Mouse (Mus musculus) cerebellum, adult 11 months (tissue): Measurements from ENCODE around the gene Syngap1.
"Not testable (repeated sequence)": the region's sequence is repeated elsewhere in the genome, so short reads cannot be mapped to it uniquely, and the experiment has no call there.

Experiments used
- DNase-seq: peaks from one replicate; pipeline ENCODE4 v3.0.0; 2022

The Syngap1 gene

GRCm38 (mm10) chr17:26956895-26957294 is 15.8 kb downstream of the Syngap1 start:
- DNase-seq: no peak

GRCm38 (mm10) chr17:26957872-26958271 is 16.8 kb downstream of the Syngap1 start:
- no peak for DNase-seq

- no peak for DNase-seq
These were observed 17.8 kb downstream of the Syngap1 start for GRCm38 (mm10) chr17:26958880-26959279.

DNA sequence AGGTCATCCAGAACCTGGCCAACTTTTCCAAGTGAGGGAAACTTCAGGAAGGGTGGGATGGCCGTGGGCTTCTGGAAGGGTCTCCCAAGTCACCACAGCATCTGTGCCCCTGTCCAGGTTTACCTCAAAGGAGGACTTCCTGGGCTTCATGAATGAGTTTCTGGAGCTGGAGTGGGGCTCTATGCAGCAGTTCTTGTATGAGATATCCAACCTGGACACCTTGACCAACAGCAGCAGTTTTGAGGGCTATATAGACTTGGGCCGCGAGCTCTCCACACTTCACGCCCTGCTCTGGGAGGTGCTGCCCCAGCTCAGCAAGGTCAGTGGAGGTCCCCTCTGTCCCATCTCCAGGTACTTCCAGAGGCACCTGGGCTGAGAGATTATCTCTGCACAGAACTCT is 18.8 kb downstream of the Syngap1 start:
- DNase-seq: no peak

- no peak for DNase-seq
These were observed 20.7 kb downstream of the Syngap1 start for GRCm38 (mm10) chr17:26961572-26962240.

GRCm38 (mm10) chr17:26966993-26967392 is 25.9 kb downstream of the Syngap1 start:
- no peak for DNase-seq

DNA sequence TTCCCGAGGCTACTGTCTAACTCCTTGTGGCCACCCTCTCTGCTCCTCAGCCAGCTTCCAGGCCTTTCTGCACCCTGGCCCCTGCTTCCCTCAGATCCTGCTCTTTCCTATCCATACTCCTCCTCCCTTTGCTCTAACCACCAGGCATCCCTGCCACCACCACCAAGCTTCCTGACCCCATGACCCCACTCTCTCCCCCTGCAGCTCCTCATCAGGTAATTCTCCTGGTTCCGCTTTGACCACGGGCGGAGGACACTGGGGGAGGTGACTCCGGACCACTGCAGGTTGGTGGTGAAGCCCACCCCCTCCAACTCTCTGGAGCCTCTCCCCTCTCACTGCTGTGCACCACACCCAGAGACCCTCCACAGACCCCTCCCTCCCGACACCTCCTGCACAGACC is 26.4 kb downstream of the Syngap1 start:
- no peak for DNase-seq

GRCm38 (mm10) chr17:26968200-26968611 is 27.2 kb downstream of the Syngap1 start:
- DNase-seq: no peak

GRCm38 (mm10) chr17:26969257-26969656 is 28.2 kb downstream of the Syngap1 start:
- DNase-seq: no peak

DNA sequence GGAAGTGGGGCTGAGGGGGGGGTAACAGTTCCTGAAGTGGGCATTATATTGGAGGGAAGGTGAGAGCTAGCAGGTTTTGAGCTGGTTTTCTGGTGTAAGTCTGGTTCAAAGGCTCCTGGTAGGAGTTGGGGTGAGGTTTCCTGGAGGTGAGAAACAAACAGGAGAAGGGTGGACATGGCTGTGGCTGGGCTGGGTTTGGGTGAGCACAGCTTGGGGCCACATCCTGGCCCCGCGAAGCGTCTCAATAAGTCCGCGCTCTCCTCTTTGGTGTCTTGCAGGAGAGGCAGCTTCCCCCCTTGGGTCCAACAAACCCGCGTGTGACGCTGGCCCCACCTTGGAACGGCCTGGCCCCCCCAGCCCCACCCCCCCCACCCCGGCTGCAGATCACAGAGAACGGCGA is 29.2 kb downstream of the Syngap1 start:
- DNase-seq: no peak

DNA sequence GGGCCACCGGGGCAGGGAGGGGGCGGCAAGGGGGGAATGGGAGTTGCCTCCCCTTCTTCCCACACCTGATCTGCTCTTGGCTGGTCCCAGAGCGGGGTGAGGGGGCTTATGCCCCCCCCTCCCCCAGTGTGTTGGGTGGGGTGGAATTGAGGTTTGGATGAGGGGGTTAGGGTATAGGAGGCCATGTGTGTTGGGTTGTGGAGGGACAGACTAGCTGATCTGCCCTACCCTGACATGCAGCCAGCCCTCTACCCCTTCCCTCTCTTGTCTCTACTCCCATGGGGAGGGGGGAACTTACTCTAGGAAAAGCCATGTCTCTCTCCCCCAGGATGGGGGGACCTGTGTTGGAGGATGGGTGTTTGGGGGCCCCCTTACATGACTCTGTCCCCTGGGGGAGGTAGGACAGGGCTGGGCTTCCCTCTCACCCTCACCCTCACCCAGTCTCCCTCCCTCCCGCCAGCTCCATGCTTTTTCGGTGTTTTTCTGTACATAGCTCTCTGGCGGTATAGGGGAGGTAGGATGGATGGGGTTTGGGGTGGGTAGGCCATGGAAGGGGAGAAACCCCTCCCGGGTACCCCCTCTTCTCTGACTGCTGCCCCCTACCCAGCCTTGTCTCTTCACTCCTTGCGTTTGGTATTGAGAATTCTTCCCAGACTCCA is 30.3 kb downstream of the Syngap1 start:
- no peak for DNase-seq

- DNase-seq: no peak
These were observed 31.1 kb downstream of the Syngap1 start for GRCm38 (mm10) chr17:26972107-26972506.

GRCm38 (mm10) chr17:26972703-26973574 is 31.9 kb downstream of the Syngap1 start, which contains the start of gene Zbtb9:
Gene Zbtb9 (plus strand): TSS chr17:26973167.
- peak; percentile 93 for DNase-seq

DNA sequence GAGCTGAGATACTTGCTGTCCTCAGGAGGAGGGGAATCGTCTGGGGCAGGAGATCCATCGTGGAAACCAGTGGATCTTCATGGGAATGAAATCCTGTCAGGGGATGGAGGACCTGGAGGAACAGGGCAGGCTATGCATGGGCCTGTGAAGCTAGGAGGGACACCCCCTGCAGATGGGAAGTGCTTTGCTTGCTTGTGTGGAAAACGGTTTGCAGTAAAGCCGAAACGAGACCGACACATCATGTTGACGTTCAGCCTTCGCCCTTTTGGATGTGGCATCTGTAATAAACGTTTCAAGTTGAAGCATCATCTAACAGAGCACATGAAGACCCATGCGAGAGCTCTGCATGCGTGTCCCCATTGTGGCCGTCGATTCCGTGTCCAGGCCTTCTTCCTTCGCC is 33.5 kb downstream of the Syngap1 start:
- DNase-seq: no peak

DNA sequence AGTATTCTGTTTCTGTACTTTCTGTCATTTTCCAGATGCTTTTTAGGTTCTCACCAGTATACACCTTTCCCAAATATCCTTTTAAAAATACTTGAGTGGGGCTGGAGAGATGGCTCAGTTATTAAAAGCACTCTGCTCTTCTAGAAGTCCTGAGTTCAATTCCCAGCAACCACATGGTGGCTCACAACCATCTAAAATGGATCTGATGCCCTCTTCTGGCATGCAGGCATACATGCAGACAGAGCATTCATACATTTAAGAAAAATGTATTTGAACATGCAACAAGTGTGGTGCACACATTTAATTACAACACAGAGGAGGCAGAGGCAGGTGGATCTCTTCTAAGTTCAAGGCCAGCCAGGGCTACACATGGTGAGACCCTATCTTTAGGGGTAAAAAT is 34.4 kb downstream of the Syngap1 start:
- no peak for DNase-seq

DNA sequence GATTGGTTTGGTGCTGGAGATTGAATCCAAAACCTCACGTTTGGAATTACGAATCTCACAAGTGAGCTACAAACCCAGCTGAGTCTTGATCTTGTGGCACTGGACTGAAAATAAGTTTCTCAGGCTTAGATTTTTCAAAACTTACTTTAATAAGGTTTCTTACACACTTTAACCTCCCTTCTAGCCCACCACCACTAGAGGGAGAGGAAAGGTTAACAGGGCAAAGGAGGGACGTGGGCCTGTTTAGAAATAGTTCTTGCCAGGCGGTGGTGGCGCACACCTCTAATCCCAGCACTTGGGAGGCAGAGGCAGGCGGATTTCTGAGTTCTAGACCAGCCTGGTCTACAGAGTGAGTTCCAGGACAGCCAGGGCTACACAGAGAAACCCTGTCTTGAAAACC is 36.3 kb downstream of the Syngap1 start:
- DNase-seq: not testable (repeated sequence)

DNA sequence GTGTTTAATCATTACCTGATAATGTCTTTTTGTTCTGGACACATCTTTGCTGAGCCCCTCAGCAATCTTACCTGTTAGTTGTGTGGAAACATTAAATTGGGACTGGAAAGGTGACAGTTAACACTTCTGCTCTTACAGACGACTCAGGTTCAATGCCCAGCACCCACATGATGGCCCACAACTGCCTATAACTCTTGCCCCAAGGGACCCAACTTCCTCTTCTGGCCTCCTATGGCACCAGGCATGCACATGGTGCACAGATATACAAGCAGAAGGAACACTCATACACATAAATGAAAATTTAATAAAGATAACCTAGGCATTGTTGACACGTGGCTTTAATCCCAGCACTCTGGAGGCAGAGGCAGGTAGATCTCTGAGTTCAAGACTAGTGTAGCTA is 38.4 kb downstream of the Syngap1 start:
- DNase-seq: no peak

- no peak for DNase-seq
These were observed 40.0 kb downstream of the Syngap1 start for GRCm38 (mm10) chr17:26981050-26981449.

- DNase-seq: no peak
These were observed 42.3 kb downstream of the Syngap1 start for GRCm38 (mm10) chr17:26983382-26983781.

DNA sequence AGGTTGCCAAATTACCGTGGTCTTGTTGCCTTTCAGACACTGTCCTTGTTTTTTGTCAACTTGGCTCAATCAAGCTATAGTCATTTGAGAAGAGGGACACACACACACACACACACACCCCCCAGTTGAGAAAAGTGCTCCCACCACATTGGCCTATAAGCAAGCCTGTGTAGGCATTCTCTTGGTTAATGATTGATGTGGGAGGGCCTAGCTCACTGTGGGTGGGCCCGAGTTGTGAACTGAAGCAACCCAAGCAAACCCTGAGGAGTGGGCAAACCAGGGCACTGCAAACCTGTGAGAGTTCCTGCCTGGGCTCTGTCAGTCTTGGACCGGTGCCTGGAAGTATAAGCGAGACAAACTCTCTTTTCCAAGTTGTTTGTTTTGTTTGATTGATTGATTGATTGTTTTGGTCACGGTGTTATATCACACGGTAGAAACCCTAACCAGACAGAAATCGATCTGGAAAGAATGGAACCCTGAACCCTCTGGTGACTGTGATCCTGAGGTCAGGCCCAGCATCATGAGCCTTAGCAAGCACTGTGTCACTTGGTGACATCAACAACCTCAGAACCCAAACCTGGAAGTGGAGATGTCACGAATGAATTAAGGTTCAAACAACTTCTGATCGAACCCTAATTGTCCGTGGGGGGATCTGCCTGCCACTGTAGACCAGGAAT is 44.6 kb downstream of the Syngap1 start:
- DNase-seq: no peak

- no peak for DNase-seq
These were observed 49.5 kb downstream of the Syngap1 start for GRCm38 (mm10) chr17:26990521-26990920.

- DNase-seq: no peak
These were observed 53.4 kb downstream of the Syngap1 start for GRCm38 (mm10) chr17:26994410-26994809.

DNA sequence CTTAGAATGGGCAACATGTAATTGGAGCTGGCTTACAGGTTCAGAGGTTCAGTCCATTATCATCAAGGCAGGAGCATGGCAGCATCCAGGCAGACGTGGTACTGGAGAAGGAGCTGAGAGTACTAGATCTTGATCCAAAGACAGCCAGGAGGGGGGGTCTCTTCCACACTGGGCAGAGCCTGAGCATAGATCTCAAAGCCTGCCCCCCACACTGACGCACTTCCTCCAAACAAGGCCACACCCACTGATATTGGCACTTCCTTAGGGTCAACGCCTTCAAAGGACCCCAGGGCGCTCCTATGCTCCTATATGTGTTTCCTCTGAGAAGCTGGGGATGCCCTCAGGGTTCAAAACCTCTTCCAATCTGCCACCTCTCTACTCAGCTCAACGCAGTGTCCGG is 54.0 kb downstream of the Syngap1 start:
- no peak for DNase-seq
